13 mouse cellular contexts compared by ENCODE assay signal in genomic region chr17:49837417-49837816, GRCm38 (mm10).
"Had no signal": no experiment of that assay in that cellular context is flagged by ENCODE, and none has a peak within 500 bp of the region (broad histone marks: within the 10 kb centered on the region; RNA-seq: fewer than 3 reads in every experiment).

No protein-coding gene starts in this region.

- H3K9me3 ChIP-seq: liver, embryonic 15.5 days; midbrain, embryonic 12.5 days had no signal

- H3K36me3 ChIP-seq: liver, embryonic 15.5 days; midbrain, embryonic 12.5 days had no signal

- H3K27me3 ChIP-seq: liver, embryonic 15.5 days; megakaryocyte, embryonic 14.5 days; midbrain, embryonic 12.5 days had no signal

- H3K4me3 ChIP-seq: layer of hippocampus, adult 2 months; liver, embryonic 15.5 days; megakaryocyte, embryonic 14.5 days; midbrain, embryonic 12.5 days had no signal

- DNase-seq: kidney, postnatal 10 days; kidney, postnatal 4 days; lung, adult 2 months; lung, postnatal 14 days; right cerebral cortex, adult 18-20 months; right cerebral cortex, postnatal 25 days; thymus, postnatal 36 days had no signal

- H3K4me1 ChIP-seq: liver, embryonic 15.5 days; megakaryocyte, embryonic 14.5 days; midbrain, embryonic 12.5 days had no signal

- H3K4me2 ChIP-seq: liver, embryonic 11.5 days; liver, embryonic 15.5 days; midbrain, embryonic 12.5 days had no signal

- H3K9ac ChIP-seq: liver, embryonic 15.5 days; midbrain, embryonic 12.5 days had no signal

- H3K27ac ChIP-seq: layer of hippocampus, adult 2 months; liver, embryonic 15.5 days; macrophage; midbrain, embryonic 12.5 days had no signal
